Mouse (Mus musculus): ENCODE results near the gene Vtcn1. TPM values are rescaled to one million over a fixed set of nuclear protein-coding genes. Genes with fewer than 3 reads are reported as not detected.
A peak's percentile ranks its signal among the peaks of the same experiment; 100 is the strongest.

Vtcn1 gene
- total RNA-seq, 1 experiment from 2014 or later: not detected

DNA sequence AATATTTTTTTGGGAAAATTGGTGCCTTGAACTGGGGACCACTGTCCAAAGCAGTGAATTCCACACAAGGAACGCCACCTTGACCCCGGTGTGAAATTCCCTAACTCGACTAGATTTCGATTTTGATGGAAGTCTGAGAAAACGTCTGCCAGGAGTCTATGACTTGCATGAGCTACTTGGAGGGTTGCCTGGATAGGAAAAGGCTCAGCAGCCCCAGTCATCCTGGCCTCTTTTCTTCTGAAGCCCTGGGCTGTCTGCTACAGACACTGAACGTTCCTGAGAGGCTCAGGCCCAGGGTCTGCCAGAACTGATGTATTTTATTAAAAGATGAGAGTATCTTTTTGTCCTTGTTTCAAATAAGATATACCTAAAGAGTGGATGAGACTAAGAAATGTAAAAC, 25.2 kb downstream of the Vtcn1 start:
- ATAC-seq (replicated peaks; ENCODE audit: low read depth, poor library complexity, severe bottlenecking): no peak

DNA sequence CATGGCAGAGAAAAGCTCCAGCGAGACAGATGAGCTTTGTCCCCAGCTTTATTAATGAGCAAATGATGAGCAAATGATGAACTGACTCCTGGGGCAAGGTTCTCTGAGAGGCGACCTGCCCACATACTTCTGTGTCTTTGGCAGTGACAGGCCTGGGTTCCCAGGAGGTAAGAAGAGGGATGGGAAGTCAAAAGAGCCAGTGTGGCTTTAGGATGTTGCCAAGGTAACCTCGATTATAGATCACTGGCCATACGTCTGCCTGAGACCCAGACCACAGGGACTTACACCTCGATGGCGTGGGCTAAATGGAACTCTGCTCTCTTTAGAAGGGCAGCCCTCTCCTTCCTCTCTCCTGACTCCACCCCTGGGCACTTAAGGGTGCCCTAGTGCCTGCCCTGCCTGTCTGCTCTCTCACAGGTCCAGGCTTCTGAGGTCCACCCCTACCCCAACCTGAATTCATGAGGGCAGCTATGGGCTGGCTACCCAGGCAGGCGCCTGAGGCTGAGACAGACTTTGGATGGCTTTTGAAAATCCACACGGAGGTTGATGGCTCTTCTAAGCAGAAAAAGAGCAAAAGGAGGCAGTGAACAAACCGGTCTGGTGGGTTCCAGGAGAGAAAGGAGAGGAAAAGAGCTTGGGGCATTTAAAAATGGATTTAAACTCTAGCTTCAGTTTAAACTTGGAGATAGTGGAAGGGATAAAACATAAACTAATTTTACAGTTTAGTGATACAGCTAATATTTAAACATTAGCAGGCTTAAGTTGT, 31.0 kb downstream of the Vtcn1 start:
- no peak for ATAC-seq (replicated peaks; ENCODE audit: low read depth, poor library complexity, severe bottlenecking)

DNA sequence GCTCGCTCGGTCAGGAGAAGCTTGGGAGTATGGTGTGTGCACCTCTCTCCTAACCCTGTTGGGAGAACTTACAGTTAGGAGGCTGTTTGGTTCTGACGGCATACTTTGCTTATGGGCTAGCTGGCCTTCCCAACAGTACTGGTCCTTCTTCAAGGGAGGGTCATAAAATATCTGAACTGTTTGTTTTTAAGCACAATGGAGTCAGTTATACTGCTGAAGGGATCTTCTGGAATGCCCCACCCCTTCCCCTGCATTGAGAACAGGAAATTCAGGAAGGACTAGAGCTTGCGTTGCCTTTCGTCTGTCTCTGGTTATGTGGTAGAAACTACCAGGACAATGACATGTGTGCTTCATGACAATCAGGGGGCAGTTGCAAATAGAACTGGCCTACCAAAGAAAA, 31.9 kb downstream of the Vtcn1 start:
- no peak for ATAC-seq (replicated peaks; ENCODE audit: low read depth, poor library complexity, severe bottlenecking)

DNA sequence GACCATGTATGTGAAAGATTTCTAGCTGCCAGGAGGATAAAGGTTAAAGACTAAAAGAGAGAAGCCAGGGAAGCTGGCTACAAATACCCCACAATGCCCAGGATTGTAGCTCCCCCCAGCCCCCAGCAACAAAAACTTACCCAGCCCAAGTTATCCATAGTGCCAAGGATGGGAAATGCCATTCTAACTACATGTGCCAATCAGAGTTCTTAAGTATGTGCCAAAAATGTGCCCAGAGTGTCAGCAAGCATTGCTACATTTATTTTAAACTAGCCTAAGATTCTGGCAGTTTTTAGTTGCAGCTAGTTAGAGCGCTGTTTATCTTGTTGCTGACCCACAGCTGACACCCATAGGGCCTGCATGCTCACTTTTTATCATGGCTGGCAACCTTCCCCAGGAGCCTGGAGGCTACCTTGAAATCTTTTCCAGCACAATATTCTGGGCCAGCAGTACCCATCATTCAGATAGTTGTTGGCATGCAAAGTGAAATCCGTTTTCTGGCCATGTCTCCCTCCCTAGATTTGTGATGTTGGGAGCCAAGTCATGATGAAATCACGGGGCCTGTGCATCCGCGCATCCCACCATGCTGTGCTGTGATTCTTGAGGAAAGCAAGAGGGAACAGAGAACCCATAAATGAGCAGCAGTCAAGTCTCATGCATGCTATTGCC, 33.2 kb downstream of the Vtcn1 start:
- ATAC-seq (replicated peaks; ENCODE audit: low read depth, poor library complexity, severe bottlenecking): no peak

DNA sequence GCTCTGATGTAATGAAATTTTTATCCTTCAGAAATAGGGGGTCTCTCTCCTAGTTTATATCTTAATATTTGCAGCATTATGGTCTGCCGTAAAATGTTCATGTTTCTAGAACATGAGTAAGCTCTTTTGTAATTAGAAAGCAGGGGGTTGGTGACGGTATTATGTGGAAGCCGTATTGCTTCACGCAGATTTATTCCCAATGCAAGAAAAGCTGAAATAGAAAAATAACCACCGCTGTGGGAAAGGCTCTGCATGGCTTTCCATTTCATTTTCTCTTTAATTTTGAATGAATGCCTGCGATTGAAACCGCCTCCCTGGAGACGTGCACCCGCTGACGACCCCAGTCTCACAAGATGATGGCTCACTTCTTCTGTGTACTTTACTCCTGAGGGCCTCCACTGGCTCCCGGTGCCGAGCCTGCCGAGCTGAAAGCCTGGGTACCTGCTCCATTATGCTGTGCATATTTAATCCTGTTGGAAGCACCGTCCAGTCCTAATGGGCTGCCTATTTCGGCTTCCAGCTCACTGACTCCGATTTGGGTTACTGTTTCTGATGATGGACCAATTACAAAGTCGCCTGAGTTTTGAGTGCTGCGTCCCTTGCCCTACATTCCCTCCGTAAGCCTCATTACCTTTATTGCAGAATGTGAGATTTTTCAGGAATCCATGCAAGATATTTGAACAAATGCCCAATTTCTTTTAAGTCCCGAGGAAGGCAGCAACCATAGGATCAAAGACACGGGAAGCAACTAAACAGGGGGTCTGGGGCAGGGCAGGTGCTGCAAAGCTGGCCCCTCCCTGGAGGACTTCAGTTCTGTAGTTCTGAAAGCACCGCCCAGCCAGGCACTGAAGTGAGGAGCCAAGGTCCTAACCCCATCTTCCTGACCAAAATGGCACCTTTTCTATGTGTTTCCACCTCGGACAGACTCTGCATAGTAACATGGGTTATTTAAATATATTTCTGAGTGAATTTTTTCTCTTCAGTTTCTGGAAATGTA, 36.3 kb downstream of the Vtcn1 start:
- no peak for ATAC-seq (replicated peaks; ENCODE audit: low read depth, poor library complexity, severe bottlenecking)

DNA sequence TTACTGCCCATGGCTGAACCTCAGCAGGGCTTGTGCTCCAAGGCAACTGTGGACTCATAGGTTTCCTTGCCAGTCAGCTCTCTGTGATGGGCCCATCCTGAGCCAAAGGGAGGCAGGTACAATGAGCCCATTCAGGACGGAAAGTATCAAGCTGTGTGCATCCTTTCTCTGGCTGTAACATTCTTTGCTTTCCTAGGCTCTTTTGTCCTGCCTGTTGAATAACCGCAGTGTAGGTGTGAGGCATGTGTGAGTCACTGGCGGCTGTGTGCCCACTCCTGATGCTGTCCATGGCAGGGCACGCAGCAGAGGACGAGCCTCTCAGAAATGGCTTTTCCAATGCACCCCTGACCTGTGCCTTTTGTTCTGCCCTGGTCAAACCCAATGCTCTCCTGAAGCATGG, 41.7 kb downstream of the Vtcn1 start:
- ATAC-seq (replicated peaks; ENCODE audit: low read depth, poor library complexity, severe bottlenecking): no peak

DNA sequence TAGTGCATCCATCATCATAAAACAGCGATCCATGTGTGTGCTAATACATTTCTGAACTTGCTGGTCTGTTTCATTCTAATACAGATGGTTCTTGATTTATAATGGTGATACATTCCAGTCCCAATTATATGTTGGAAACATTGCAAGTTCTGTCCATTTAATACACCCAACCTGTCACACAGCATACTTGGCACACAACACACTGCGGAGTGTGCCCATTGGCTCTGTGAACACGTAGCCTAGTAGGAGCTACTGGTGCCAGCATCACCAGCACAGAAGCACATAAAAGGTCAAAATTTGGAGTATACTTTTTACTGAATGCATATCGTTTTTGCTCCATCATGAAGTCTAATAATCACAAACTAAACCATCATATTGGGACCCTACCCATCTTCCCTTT, 51.8 kb downstream of the Vtcn1 start:
- ATAC-seq (replicated peaks; ENCODE audit: low read depth, poor library complexity, severe bottlenecking): no peak

DNA sequence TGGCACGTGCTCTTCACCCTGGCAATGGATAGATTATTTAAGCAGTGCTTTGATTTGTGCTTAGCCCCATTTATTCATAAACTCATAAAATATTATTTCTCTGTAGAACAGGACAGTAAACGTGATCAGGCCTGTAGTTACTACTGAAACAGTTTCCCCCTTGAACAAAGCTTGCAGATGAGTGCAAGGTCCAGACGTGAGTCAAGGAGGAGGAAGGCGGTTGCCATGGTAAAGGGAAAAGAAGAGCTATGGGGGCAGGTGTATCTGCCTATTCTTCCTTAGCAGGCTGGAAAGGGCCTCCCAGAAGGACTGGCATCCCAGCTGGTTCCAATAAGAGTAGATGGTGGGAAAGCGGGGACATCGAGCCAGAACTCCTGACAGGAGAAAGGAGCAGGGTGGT, 56.1 kb downstream of the Vtcn1 start:
- ATAC-seq (replicated peaks; ENCODE audit: low read depth, poor library complexity, severe bottlenecking): no peak

DNA sequence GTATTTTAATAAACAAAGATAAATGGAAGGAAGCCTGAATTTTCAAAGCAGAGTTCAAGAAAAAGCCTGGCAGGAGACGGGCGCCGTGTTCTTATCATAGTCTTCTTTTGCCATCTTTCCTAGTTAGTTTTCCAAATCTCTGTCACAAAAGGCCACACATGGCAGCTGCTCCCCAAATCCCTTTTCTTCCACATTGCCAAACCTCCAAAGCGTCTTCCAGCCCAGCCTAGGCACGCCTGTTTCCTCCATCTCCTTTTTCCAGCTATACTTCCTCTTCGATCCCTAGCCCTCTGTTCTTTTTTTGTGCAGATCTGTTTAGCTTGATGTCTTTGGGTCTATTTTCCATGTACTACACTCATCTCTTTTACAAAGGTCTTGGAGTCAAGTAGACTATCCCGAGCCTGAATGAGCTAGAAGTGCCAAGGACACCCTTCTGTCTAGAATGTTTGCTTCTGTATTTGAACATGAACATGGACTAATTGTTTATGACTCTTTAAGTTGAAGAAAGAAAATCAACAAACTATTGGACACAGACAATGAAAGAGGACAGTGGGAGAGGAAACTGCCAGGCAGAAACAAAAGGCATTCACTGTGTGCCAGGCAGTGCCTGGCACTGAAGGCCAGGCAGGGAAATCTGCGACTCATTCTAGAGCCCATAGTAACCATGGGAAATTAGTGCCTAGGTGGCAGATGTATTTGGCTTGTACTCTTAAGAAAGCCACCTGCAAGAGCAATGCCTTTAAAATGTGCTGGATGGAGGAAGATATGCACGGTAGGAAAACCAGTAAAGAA, 56.8 kb downstream of the Vtcn1 start:
- ATAC-seq (replicated peaks; ENCODE audit: low read depth, poor library complexity, severe bottlenecking): no peak

DNA sequence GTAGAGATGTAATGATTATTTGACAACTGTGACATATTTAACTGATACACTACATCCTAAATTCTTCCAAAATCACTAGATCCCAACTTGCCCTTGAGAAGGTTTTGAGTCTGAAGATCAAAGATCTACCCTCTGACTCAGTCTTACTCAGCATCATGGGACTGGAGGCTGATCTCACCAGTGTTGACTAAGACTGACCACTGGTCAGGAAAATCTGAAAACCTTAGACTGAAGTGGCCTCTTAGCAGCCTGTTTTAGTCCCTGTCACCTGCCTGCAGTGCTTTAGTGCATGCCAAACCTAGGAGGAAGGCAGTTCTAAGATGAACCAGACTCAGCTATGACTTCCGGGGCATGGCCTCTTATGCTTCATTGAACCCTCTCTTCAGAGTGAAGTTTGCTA, 64.0 kb downstream of the Vtcn1 start:
- no peak for ATAC-seq (replicated peaks; ENCODE audit: low read depth, poor library complexity, severe bottlenecking)

DNA sequence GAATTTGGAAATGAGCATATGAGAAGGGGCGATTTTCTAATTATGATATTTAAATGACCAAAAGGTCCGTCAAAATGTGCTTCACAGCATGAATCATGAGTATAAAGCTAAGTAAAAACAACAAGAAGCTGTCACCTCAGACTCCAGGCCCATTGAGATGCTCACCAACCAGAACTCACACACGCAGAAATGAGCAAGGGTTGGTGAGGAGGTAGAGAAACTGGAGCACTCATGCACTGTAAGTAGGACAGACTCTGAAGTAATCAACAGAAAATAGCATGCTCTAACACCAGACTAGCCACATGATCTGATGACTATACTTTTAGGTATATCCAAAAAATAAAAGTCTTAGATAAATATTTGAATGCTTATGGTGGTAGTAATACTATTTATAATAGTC, 65.1 kb downstream of the Vtcn1 start:
- no peak for ATAC-seq (replicated peaks; ENCODE audit: low read depth, poor library complexity, severe bottlenecking)

DNA sequence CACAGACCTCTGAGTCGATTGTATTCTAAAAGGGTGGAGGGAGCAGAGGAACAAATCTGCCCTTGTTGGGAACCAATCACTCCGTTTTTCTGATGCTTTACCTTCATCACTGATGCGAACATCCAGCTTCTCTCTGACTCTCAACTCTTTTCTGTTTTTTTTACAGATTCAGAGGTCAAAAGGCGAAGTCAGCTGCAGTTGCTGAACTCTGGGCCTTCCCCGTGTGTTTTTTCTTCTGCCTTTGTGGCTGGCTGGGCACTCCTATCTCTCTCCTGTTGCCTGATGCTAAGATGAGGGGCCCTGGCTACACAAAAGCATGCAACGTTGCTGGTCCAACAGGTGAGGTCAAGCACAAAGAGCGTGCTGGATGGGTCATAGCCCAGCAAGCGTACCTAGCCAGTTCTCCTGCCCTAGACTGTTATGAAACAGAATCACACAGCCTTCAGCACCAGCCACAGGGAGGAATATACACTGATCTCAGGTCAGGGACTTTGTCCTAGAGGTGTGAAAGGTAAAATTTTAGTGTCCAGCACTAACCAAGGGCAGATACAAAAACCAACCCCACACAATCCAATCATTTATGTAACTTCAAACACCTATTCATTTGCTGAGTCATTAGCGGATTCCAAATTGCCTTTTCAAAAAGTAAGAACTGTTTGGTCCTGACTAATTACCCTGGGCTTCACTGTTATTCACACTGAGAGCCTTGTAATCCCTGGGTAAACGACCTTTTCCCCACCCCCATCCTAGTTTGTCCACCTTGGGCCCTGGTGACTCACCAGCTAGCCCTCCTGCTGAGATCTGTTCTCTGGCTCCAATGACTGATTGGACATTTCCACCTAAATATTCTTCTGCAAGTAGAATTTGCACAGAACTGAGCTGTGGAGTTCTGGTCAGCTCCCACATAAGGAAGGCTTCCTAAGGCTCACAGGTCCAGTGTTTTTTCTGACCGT, 67.4 kb downstream of the Vtcn1 start:
- ATAC-seq (replicated peaks; ENCODE audit: low read depth, poor library complexity, severe bottlenecking): no peak

DNA sequence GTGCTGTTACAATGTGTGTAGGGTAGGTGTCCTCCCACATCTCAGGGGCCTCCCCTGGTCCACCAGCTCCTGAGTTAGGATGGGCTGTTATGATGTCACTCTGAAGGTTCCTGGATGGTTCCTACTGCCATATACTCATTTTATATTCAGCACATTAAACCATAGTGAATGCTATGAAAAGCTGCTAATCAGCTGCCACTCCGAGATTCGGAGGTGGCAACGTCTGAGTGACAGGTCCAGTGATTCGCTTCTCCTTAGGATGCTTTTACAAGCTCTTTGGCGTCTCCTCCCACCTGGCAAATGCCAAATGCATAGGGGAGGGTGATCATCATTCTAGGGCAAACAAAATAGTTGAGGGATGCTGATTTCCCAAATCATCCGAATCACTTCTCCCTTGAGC, 70.2 kb downstream of the Vtcn1 start:
- no peak for ATAC-seq (replicated peaks; ENCODE audit: low read depth, poor library complexity, severe bottlenecking)

DNA sequence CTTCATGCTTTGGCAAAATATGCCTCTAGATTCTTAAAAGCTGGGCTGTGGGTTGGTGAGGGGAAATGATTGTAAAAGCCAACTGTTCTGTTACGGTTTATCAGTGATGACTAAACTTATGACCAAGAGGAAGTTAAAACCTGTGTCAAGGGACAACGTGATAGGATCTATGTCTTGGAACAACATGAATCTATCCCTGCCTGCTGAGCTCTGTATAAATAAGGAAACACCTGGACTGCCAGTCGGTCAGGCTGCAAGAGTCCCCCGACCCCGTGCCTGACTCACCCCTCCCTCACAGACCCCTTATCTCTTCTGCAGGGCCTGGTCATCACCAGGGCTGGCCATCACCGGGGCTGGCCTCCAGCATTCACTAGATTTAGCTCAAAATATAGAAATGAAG, 80.9 kb downstream of the Vtcn1 start:
- peak; percentile 71 for ATAC-seq (replicated peaks; ENCODE audit: low read depth, poor library complexity, severe bottlenecking)

DNA sequence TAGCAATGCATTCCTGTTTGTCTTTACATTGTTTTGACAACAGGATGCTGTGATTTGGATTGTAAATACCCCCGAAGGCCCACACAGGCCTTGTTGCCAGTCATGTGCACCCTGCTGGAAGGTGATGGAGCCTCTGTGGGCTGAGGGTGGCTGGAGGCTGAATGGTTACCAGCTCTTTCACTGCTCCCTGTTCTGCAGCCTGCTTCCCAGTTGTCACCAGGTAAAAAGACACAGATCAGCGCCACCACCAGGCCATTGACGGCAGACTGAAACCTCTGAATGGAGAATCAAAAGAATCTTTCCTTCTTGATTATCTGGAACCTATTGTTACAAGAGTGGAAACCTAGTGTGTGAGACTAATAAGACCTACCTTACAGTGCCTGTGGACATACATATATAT, 81.7 kb downstream of the Vtcn1 start:
- ATAC-seq (replicated peaks; ENCODE audit: low read depth, poor library complexity, severe bottlenecking): no peak

DNA sequence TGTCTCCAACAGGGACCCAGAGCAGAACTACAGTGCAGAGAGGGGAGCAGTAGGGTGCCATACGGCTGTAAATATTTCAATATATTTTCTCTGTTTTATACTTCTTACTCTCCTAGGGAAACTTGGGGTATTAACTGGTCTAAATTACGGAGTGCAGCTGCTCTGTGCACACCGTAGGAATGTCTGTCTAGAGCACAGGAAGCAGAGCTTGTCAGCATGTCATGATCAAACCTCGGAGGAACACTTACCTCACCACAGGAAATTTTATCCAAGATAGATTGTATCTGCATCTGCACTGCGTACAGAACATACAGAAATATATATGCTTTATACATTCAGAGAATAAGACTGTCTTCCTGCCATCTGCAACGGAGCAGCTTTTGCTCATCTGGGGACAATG, 83.3 kb downstream of the Vtcn1 start:
- ATAC-seq (replicated peaks; ENCODE audit: low read depth, poor library complexity, severe bottlenecking): peak; percentile 43; the same call in 1 of the 2 replicates

DNA sequence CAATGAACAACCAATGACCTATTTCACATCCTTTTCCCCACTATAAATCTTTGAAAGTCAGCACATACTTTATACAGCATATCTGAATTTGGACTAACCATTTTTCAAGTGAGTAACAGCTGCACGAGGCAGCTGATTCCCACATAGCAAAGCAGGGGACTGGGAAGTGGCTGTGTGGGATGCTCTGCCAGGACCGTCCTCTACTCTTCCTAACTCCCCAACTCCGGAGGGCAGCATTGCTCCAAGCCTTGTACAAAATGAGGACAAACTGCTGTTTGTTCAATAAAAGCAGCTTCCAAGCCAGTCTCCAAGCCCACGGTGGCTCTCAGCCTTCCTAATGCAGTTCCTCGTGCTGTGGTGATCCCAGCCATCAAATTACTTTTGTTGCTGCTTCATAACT, 85.4 kb downstream of the Vtcn1 start:
- no peak for ATAC-seq (replicated peaks; ENCODE audit: low read depth, poor library complexity, severe bottlenecking)

DNA sequence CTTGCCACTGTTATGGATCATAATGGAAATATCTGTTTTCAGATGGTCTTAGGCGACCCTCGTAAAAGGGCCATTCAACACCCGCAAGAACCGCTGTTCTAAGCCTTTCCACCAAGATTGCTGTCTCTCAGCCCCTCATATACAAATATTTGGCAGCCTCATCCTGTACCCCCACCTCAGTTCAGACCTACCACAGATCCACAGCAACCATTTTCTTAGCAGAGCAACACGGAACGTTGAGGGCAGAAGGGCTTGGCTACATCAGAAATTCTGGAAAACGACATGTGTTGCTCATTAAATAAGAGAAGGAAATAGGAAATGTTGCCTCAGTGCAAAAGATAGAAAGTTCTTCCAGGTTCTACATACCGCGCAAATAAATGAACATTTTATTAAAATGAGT, 85.8 kb downstream of the Vtcn1 start:
- ATAC-seq (replicated peaks; ENCODE audit: low read depth, poor library complexity, severe bottlenecking): no peak
